Mouse (Mus musculus) heart, embryonic 11.5 days (tissue): Measurements from ENCODE around the gene Arl5c. TPM values are rescaled to one million over a fixed set of nuclear protein-coding genes. Genes with fewer than 3 reads are reported as not detected.

Source experiments
- ATAC-seq: fragments of 200-750 bp; cut with Nextera tagmentation; replicated peaks from 2 replicates; pipeline ENCODE4 v1.8.0; 2017; ENCODE audit warnings: moderate library complexity; ENCODE audit not compliant: insufficient number of reproducible peaks, low FRiP score, low TSS enrichment
- H3K27ac ChIP-seq: fragments of 300-500 bp; sonication (generic); 2 replicates; pipeline ENCODE4 v1.5.1; 2014; ENCODE audit warnings: mild to moderate bottlenecking, low read depth, low read length
- H3K27me3 ChIP-seq: fragments of 300-500 bp; sonication (generic); 2 replicates; pipeline ENCODE4 v1.6.1; 2014; ENCODE audit warnings: mild to moderate bottlenecking, low read length, mixed read lengths; ENCODE audit not compliant: control insufficient read depth, insufficient read depth
- H3K36me3 ChIP-seq: fragments of 300-500 bp; sonication (generic); 2 replicates; pipeline ENCODE4 v1.6.1; 2014; ENCODE audit warnings: mild to moderate bottlenecking, low read length, moderate library complexity, mixed read lengths; ENCODE audit not compliant: control insufficient read depth, insufficient read depth
- H3K4me1 ChIP-seq: fragments of 300-500 bp; sonication (generic); 2 replicates; pipeline ENCODE4 v1.6.1; 2014; ENCODE audit warnings: low read length; ENCODE audit not compliant: control insufficient read depth, insufficient read depth
- H3K4me2 ChIP-seq: fragments of 300-500 bp; sonication (generic); 2 replicates; pipeline ENCODE4 v1.6.1; 2014; ENCODE audit warnings: mild to moderate bottlenecking, moderate library complexity
- H3K4me3 ChIP-seq: fragments of 300-500 bp; sonication (generic); 2 replicates; pipeline ENCODE4 v1.5.1; 2014; ENCODE audit warnings: low read depth, low read length
- H3K9ac ChIP-seq: fragments of 300-500 bp; sonication (generic); 2 replicates; pipeline ENCODE4 v1.6.1; 2014; ENCODE audit warnings: mild to moderate bottlenecking, low read depth, low read length, moderate library complexity
- H3K9me3 ChIP-seq: fragments of 300-500 bp; sonication (generic); replicated peaks from 2 replicates; pipeline ENCODE4 v1.6.1; 2016; ENCODE audit warnings: low read length; ENCODE audit not compliant: control insufficient read depth
- WGBS: fragments of 180-500 bp; shearing (Covaris S2); extraction: QIAGEN DNeasy Blood & Tissue Kit; methylation state at CpG from one replicate; pipeline ENCODE4 v1.1.7; 2014; ENCODE audit not compliant: insufficient replicate concordance; 5-methylcytosine and 5-hydroxymethylcytosine counted together
- polyA plus RNA-seq: library from polyadenylated mRNA; unstranded; fragments of >200 nt; fragmentation: Nextera tagmentation; extraction: Ambion mirVana; gene quantifications from 2 replicates; pipeline ENCODE4 v1.2.1, GENCODE M21; 2014

Gene Arl5c
- polyA plus RNA-seq, 1 experiment from 2014 or later: 8.0 TPM

GRCm38 (mm10) chr11:98034061-98034460, 38.1 kb upstream of the Arl5c start:
- peaks cover 14% of the 10 kb centered on the region for H3K36me3 ChIP-seq
- H3K4me3 ChIP-seq: no peak overlapping the region
- no peak overlapping the region for H3K9ac ChIP-seq
- H3K27me3 ChIP-seq: peaks cover 19% of the 10 kb centered on the region
- peaks cover 16% of the 10 kb centered on the region; the same call in 1 of the 2 replicates for H3K4me1 ChIP-seq
- WGBS: 84% methylated on average over 5 of the region's 5 CpGs
- H3K27ac ChIP-seq: no peak overlapping the region
- H3K9me3 ChIP-seq: no peaks in the 10 kb centered on the region
- no peak overlapping the region for H3K4me2 ChIP-seq
- ATAC-seq: no peak

- 11% methylated on average over 5 of the region's 5 CpGs for WGBS
- Histone ChIP-seq H3K27ac (no peak overlapping the region), H3K4me3 (no peak overlapping the region)
Measured at GRCm38 (mm10) chr11:98031443-98031770, 35.4 kb upstream of the Arl5c start.

GRCm38 (mm10) chr11:98030701-98031442, 34.9 kb upstream of the Arl5c start:
- no peak overlapping the region for H3K4me3 ChIP-seq
- H3K27ac ChIP-seq: no peak overlapping the region
- peaks cover 21% of the 10 kb centered on the region for H3K36me3 ChIP-seq
- H3K4me1 ChIP-seq: peaks cover 13% of the 10 kb centered on the region; the same call in 1 of the 2 replicates
- WGBS: 51% methylated on average over 5 of the region's 5 CpGs
- ATAC-seq: no peak
- peaks cover 7% of the 10 kb centered on the region; the same call in 1 of the 2 replicates for H3K27me3 ChIP-seq
- no peak overlapping the region for H3K4me2 ChIP-seq
- no peaks in the 10 kb centered on the region for H3K9me3 ChIP-seq
- no peak overlapping the region for H3K9ac ChIP-seq

More at GRCm38 (mm10) chr11:98031443-98031770, 35.4 kb upstream of the Arl5c start:
- no peaks in the 10 kb centered on the region for H3K9me3 ChIP-seq
- no peak overlapping the region for H3K9ac ChIP-seq
- H3K4me2 ChIP-seq: no peak overlapping the region
- no peak for ATAC-seq
- H3K4me1 ChIP-seq: peaks cover 17% of the 10 kb centered on the region; the same call in 1 of the 2 replicates
- H3K27me3 ChIP-seq: peaks cover 8% of the 10 kb centered on the region
- H3K36me3 ChIP-seq: peaks cover 21% of the 10 kb centered on the region

GRCm38 (mm10) chr11:98027785-98028184, 31.8 kb upstream of the Arl5c start:
- Histone ChIP-seq H3K4me3 (peak overlapping the region; percentile 100), H3K4me1 (peaks cover 10% of the 10 kb centered on the region), H3K27me3 (no peaks in the 10 kb centered on the region), H3K9ac (peak overlapping the region; percentile 100), H3K9me3 (no peaks in the 10 kb centered on the region), H3K27ac (no peak overlapping the region), H3K36me3 (peaks cover 21% of the 10 kb centered on the region), H3K4me2 (peak overlapping the region; percentile 91)
- no peak for ATAC-seq
- WGBS: 19% methylated on average over 7 of the region's 7 CpGs

- Histone ChIP-seq H3K9me3 (no peaks in the 10 kb centered on the region), H3K4me2 (peak overlapping the region; percentile 91), H3K9ac (peak overlapping the region; percentile 100), H3K27me3 (no peaks in the 10 kb centered on the region), H3K27ac (peak overlapping the region; percentile 84), H3K36me3 (peaks cover 21% of the 10 kb centered on the region), H3K4me3 (peak overlapping the region; percentile 100), H3K4me1 (peaks cover 10% of the 10 kb centered on the region)
- 1% methylated on average over 18 of the region's 18 CpGs for WGBS
- no peak for ATAC-seq
Measured at GRCm38 (mm10) chr11:98027297-98027688, 31.3 kb upstream of the Arl5c start.

- peak within 1 kb of the TSS; percentile 91 for H3K4me2 ChIP-seq
- no peaks in the 10 kb centered on the region for H3K9me3 ChIP-seq
- under 1% methylated on average over 69 of the region's 69 CpGs for WGBS
- peak within 1 kb of the TSS; percentile 100 for H3K9ac ChIP-seq
- H3K4me3 ChIP-seq: peak within 1 kb of the TSS; percentile 100
- peak within 1 kb of the TSS; percentile 85 for H3K27ac ChIP-seq
- H3K36me3 ChIP-seq: peaks cover 21% of the 10 kb centered on the region
- peaks cover 10% of the 10 kb centered on the region for H3K4me1 ChIP-seq
- no peaks in the 10 kb centered on the region for H3K27me3 ChIP-seq
- peak; percentile 70; the same call in 1 of the 2 replicates for ATAC-seq
Measured at GRCm38 (mm10) chr11:98026570-98027296, 30.8 kb upstream of the Arl5c start, which contains the start of gene Rpl19. Gene Rpl19 (plus strand): TSS chr11:98026710.

- Histone ChIP-seq H3K4me2 (peak overlapping the region; percentile 91), H3K9ac (peak overlapping the region; percentile 100), H3K9me3 (no peaks in the 10 kb centered on the region), H3K4me1 (peaks cover 10% of the 10 kb centered on the region), H3K27ac (peak overlapping the region; percentile 85), H3K36me3 (peaks cover 21% of the 10 kb centered on the region), H3K27me3 (no peaks in the 10 kb centered on the region), H3K4me3 (peak overlapping the region; percentile 100)
- WGBS: 7% methylated on average over 15 of the region's 15 CpGs
- no peak for ATAC-seq
Measured at GRCm38 (mm10) chr11:98026248-98026569, 30.2 kb upstream of the Arl5c start.

- Histone ChIP-seq H3K4me1 (peaks cover 13% of the 10 kb centered on the region), H3K9ac (no peak overlapping the region), H3K27ac (no peak overlapping the region), H3K4me3 (no peak overlapping the region), H3K9me3 (no peaks in the 10 kb centered on the region), H3K27me3 (no peaks in the 10 kb centered on the region), H3K36me3 (peaks cover 12% of the 10 kb centered on the region), H3K4me2 (no peak overlapping the region)
- WGBS: 86% methylated on average over 3 of the region's 3 CpGs
- ATAC-seq: no peak
Measured at GRCm38 (mm10) chr11:98024516-98024915, 28.5 kb upstream of the Arl5c start.
